Mouse (Mus musculus): ENCODE results near the gene Kcnd2. TPM values are rescaled to one million over a fixed set of nuclear protein-coding genes. Genes with fewer than 3 reads are reported as not detected.
"Not testable (repeated sequence)": the region's sequence is repeated elsewhere in the genome, so short reads cannot be mapped to it uniquely, and the experiment has no call there.

Kcnd2 gene
- 43.1 and 43.9 TPM in 2 replicates for polyA plus RNA-seq (2012; rRNA removed)

GRCm38 (mm10) chr6:21215491-21216191 is at the start of gene Kcnd2:
Kcnd2 (plus strand) TSS chr6:21215503.
- DNase-seq (ENCODE audit: extremely low spot score in 1 of 2, low spot score in 1 of 2), result no peak

- DNase-seq (ENCODE audit: extremely low spot score in 1 of 2, low spot score in 1 of 2), result no peak
Observed at GRCm38 (mm10) chr6:21166611-21167010, 48.7 kb upstream of the Kcnd2 start.

- no peak for DNase-seq (ENCODE audit: extremely low spot score in 1 of 2, low spot score in 1 of 2)
Observed at GRCm38 (mm10) chr6:21195341-21195740, 20.0 kb upstream of the Kcnd2 start.

GRCm38 (mm10) chr6:21213865-21214672 is 1.2 kb upstream of the Kcnd2 start:
- DNase-seq (ENCODE audit: extremely low spot score in 1 of 2, low spot score in 1 of 2), result peak; percentile 56 to 94

- DNase-seq (ENCODE audit: extremely low spot score in 1 of 2, low spot score in 1 of 2), result peak; percentile 57 to 83
Observed at GRCm38 (mm10) chr6:21214673-21215490, 421 bp upstream of the Kcnd2 start.

- no peak for DNase-seq (ENCODE audit: extremely low spot score in 1 of 2, low spot score in 1 of 2)
Observed at GRCm38 (mm10) chr6:21216206-21217020, 1.1 kb downstream of the Kcnd2 start.

GRCm38 (mm10) chr6:21217156-21217555 is 1.9 kb downstream of the Kcnd2 start:
- no peak for DNase-seq (ENCODE audit: extremely low spot score in 1 of 2, low spot score in 1 of 2)

- no peak for DNase-seq (ENCODE audit: extremely low spot score in 1 of 2, low spot score in 1 of 2)
Observed at GRCm38 (mm10) chr6:21226124-21226523, 10.8 kb downstream of the Kcnd2 start.

- DNase-seq (ENCODE audit: extremely low spot score in 1 of 2, low spot score in 1 of 2), result no peak
Observed at GRCm38 (mm10) chr6:21259031-21259430, 43.7 kb downstream of the Kcnd2 start.

- no peak for DNase-seq (ENCODE audit: extremely low spot score in 1 of 2, low spot score in 1 of 2)
Observed at GRCm38 (mm10) chr6:21267897-21268296, 52.6 kb downstream of the Kcnd2 start.

- DNase-seq (ENCODE audit: extremely low spot score in 1 of 2, low spot score in 1 of 2), result peak in 1 of 2 experiments; percentile 31
Observed at GRCm38 (mm10) chr6:21277343-21277933, 62.1 kb downstream of the Kcnd2 start.

- no peak for DNase-seq (ENCODE audit: extremely low spot score in 1 of 2, low spot score in 1 of 2)
Observed at GRCm38 (mm10) chr6:21304943-21305342, 89.6 kb downstream of the Kcnd2 start.

GRCm38 (mm10) chr6:21310159-21310558 is 94.9 kb downstream of the Kcnd2 start:
- DNase-seq (ENCODE audit: extremely low spot score in 1 of 2, low spot score in 1 of 2), result no peak

GRCm38 (mm10) chr6:21321407-21321806 is 106.1 kb downstream of the Kcnd2 start:
- no peak for DNase-seq (ENCODE audit: extremely low spot score in 1 of 2, low spot score in 1 of 2)

GRCm38 (mm10) chr6:21322211-21322610 is 106.9 kb downstream of the Kcnd2 start:
- DNase-seq (ENCODE audit: extremely low spot score in 1 of 2, low spot score in 1 of 2), result no peak

GRCm38 (mm10) chr6:21325251-21325650 is 109.9 kb downstream of the Kcnd2 start:
- peak in 1 of 2 experiments; percentile 20 for DNase-seq (ENCODE audit: extremely low spot score in 1 of 2, low spot score in 1 of 2)

GRCm38 (mm10) chr6:21327081-21327737 is 111.9 kb downstream of the Kcnd2 start:
- DNase-seq (ENCODE audit: extremely low spot score in 1 of 2, low spot score in 1 of 2), result no peak

GRCm38 (mm10) chr6:21385298-21385697 is 170.0 kb downstream of the Kcnd2 start:
- not testable (repeated sequence) for DNase-seq (ENCODE audit: extremely low spot score in 1 of 2, low spot score in 1 of 2)

GRCm38 (mm10) chr6:21391776-21392175 is 176.5 kb downstream of the Kcnd2 start:
- no peak for DNase-seq (ENCODE audit: extremely low spot score in 1 of 2, low spot score in 1 of 2)

Measured in frontal cortex, adult 2 months (tissue).